Mouse (Mus musculus): Measurements from ENCODE around the gene Rpgr.

DNA sequence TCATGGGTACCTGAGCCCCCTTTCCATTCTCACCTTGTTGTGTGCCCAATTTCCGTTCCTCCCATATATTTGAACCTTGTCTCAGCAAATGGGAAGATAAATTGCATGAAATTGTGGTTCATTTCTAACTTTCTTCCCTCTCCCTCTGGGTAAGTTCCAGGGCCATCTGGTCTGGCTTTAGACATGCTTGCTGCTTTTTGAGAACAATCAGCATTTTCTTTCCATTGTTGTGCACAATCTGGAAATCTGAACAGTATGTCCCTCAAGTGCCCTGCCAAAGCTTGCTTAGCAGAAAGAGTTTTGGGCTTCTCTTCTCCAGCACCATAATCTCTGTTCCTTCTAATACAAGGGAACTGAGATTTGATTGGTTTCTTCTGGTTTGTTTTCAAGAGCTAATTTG is 152.9 kb downstream of the Rpgr start:
- no peak for TF ChIP-seq CTCF (IDR thresholded peaks at IDR 0.05; ENCODE audit: low read depth, low read length)
- TF ChIP-seq EP300 (IDR thresholded peaks at IDR 0.05; ENCODE audit: insufficient read depth, low read depth, low read length): no peak
- TF ChIP-seq POLR2A (IDR thresholded peaks at IDR 0.05; ENCODE audit: insufficient read depth, low read length): no peak
